Mouse (Mus musculus) duodenum, adult 2 months (tissue): ENCODE measurements around the gene Hist2h2be. TPM values are rescaled to one million over a fixed set of nuclear protein-coding genes. Genes with fewer than 3 reads are reported as not detected.

Experiments used
- polyA plus RNA-seq: library from polyadenylated mRNA; depleted of rRNA; stranded (reverse); fragments of >200 nt; gene quantifications from 2 replicates; pipeline ENCODE4 v1.2.3, GENCODE M21; 2012; ENCODE audit warnings: low replicate concordance; rRNA removed

The Hist2h2be gene
- polyA plus RNA-seq, 1 experiment = 0.78 TPM

Other genes starting within 250 kb of the Hist2h2be start
- 21.7 and 26.9 TPM in 2 replicates for gene Plekho1, start 225.1 kb upstream of the Hist2h2be start, polyA plus RNA-seq
- gene Vps45, start 162.7 kb upstream of the Hist2h2be start, polyA plus RNA-seq = 3.6 and 4.1 TPM in 2 replicates
- gene Otud7b, start 116.6 kb upstream of the Hist2h2be start, polyA plus RNA-seq = 7.5 and 20.3 TPM in 2 replicates
- gene Mtmr11, start 59.1 kb upstream of the Hist2h2be start, polyA plus RNA-seq = 2.7 and 32.2 TPM in 2 replicates
- gene Sf3b4, start 48.8 kb upstream of the Hist2h2be start, polyA plus RNA-seq = 79.0 and 100 TPM in 2 replicates
- gene Sv2a, start 40.0 kb upstream of the Hist2h2be start, polyA plus RNA-seq = 0.68 and 1.5 TPM in 2 replicates
- 60.0 and 61.3 TPM in 2 replicates for gene Bola1, start 1.4 kb upstream of the Hist2h2be start, polyA plus RNA-seq
- 3.2 and 7.6 TPM in 2 replicates for gene Hist2h2ab, start 1.3 kb upstream of the Hist2h2be start, polyA plus RNA-seq
- 10.9 and 30.0 TPM in 2 replicates for gene Hist2h2ac, start 239 bp upstream of the Hist2h2be start, polyA plus RNA-seq
- gene Hist2h3c2, start 18.0 kb downstream of the Hist2h2be start, polyA plus RNA-seq = 85.3 and 136 TPM in 2 replicates
- 228 and 312 TPM in 2 replicates for gene Hist2h2aa2, start 19.2 kb downstream of the Hist2h2be start, polyA plus RNA-seq
- 143 and 423 TPM in 2 replicates for gene Hist2h2aa1, start 24.4 kb downstream of the Hist2h2be start, polyA plus RNA-seq
- gene Hist2h3c1, start 25.6 kb downstream of the Hist2h2be start, polyA plus RNA-seq = not detected in 2 replicates
- 4.0 and 4.7 TPM in 2 replicates for gene Hist2h4, start 42.2 kb downstream of the Hist2h2be start, polyA plus RNA-seq
- 67.4 and 121 TPM in 2 replicates for gene Hist2h3b, start 47.5 kb downstream of the Hist2h2be start, polyA plus RNA-seq
- gene Hist2h2bb, start 48.6 kb downstream of the Hist2h2be start, polyA plus RNA-seq = 3.7 and 9.2 TPM in 2 replicates
- gene Fcgr1, start 72.8 kb downstream of the Hist2h2be start, polyA plus RNA-seq = 0.86 and 1.4 TPM in 2 replicates
- gene BC107364, start 231.2 kb downstream of the Hist2h2be start, polyA plus RNA-seq = not detected in 2 replicates